Mouse (Mus musculus): ENCODE results near the gene Snd1. TPM values are rescaled to one million over a fixed set of nuclear protein-coding genes. Genes with fewer than 3 reads are reported as not detected.

Gene Snd1
- total RNA-seq, 1 experiment: 343 TPM

GRCm38 (mm10) chr6:28603401-28603800 is 128.5 kb downstream of the Snd1 start:
- no peak overlapping the region for H3K27ac ChIP-seq (ENCODE audit: insufficient read depth, low read depth, low read length, poor library complexity, severe bottlenecking)
- in situ Hi-C loops (cut with MboI; ENCODE audit: low sequenced_read_pairs in 2 of 2, unreplicated experiment in 2 of 2): no loop called here
- no peak for DNase-seq (ENCODE audit: low read depth, low spot score)

GRCm38 (mm10) chr6:28603823-28604222 is 128.9 kb downstream of the Snd1 start:
- Histone ChIP-seq H3K36me3 (ENCODE audit: control insufficient read depth, insufficient read depth, low read length, poor library complexity, severe bottlenecking) (no peaks in the 10 kb centered on the region), H3K9ac (ENCODE audit: insufficient read depth, low read depth, low read length, poor library complexity, severe bottlenecking) (no peak overlapping the region), H3K4me1 (ENCODE audit: control insufficient read depth in 2 of 2, insufficient read depth in 2 of 2, low read length in 2 of 2, poor library complexity in 1 of 2) (0 out of 4 replicates have a peak, but pooled peaks cover 0 to under 1% of the 10 kb centered on the region in 2 experiments), H3K9me3 (ENCODE audit: control insufficient read depth, insufficient read depth, low read depth, low read length) (no peaks in the 10 kb centered on the region), H3K27ac (ENCODE audit: insufficient read depth, low read depth, low read length, poor library complexity, severe bottlenecking) (no peak overlapping the region), H3K4me3 (ENCODE audit: insufficient read depth in 1 of 2, low read depth in 1 of 2, low read length in 2 of 2, poor library complexity in 1 of 2, severe bottlenecking in 1 of 2) (no peak overlapping the region)
- DNase-seq (ENCODE audit: low read depth, low spot score): no peak
- TF ChIP-seq MAFK (IDR thresholded peaks at IDR 0.05; ENCODE audit: insufficient read depth, low read depth, low read length) (no peak), HCFC1 (IDR thresholded peaks at IDR 0.05; ENCODE audit: borderline replicate concordance, insufficient read depth, low read length) (no peak), CHD2 (IDR thresholded peaks at IDR 0.05; ENCODE audit: low read depth, low read length) (no peak), ZNF384 (IDR thresholded peaks at IDR 0.05; ENCODE audit: low read depth, low read length) (no peak), ZC3H11A (IDR thresholded peaks at IDR 0.05; ENCODE audit: borderline replicate concordance, low read depth, low read length) (no peak)
- in situ Hi-C loops (cut with MboI; ENCODE audit: low sequenced_read_pairs in 2 of 2, unreplicated experiment in 2 of 2): no loop called here

More at GRCm38 (mm10) chr6:28603401-28603800, 128.5 kb downstream of the Snd1 start:
- H3K4me3 ChIP-seq (ENCODE audit: insufficient read depth in 1 of 2, low read depth in 1 of 2, low read length in 2 of 2, poor library complexity in 1 of 2, severe bottlenecking in 1 of 2): no peak overlapping the region
- peaks cover 0 to 4% of the 10 kb centered on the region in 2 experiments; a peak in 1 of 4 replicates for H3K4me1 ChIP-seq (ENCODE audit: control insufficient read depth in 2 of 2, insufficient read depth in 2 of 2, low read length in 2 of 2, poor library complexity in 1 of 2)
- TF ChIP-seq HCFC1 (IDR thresholded peaks at IDR 0.05; ENCODE audit: borderline replicate concordance, insufficient read depth, low read length) (no peak), ZC3H11A (IDR thresholded peaks at IDR 0.05; ENCODE audit: borderline replicate concordance, low read depth, low read length) (no peak), ZNF384 (IDR thresholded peaks at IDR 0.05; ENCODE audit: low read depth, low read length) (no peak), CHD2 (IDR thresholded peaks at IDR 0.05; ENCODE audit: low read depth, low read length) (no peak), MAFK (IDR thresholded peaks at IDR 0.05; ENCODE audit: insufficient read depth, low read depth, low read length) (no peak)
- H3K9ac ChIP-seq (ENCODE audit: insufficient read depth, low read depth, low read length, poor library complexity, severe bottlenecking): no peak overlapping the region
- no peaks in the 10 kb centered on the region for H3K9me3 ChIP-seq (ENCODE audit: control insufficient read depth, insufficient read depth, low read depth, low read length)
- H3K36me3 ChIP-seq (ENCODE audit: control insufficient read depth, insufficient read depth, low read length, poor library complexity, severe bottlenecking): no peaks in the 10 kb centered on the region

- DNase-seq (ENCODE audit: low read depth, low spot score): no peak
- in situ Hi-C loops (cut with MboI; ENCODE audit: low sequenced_read_pairs in 2 of 2, unreplicated experiment in 2 of 2): no loop called here
These were observed 134.4 kb downstream of the Snd1 start for GRCm38 (mm10) chr6:28609291-28609690.

DNA sequence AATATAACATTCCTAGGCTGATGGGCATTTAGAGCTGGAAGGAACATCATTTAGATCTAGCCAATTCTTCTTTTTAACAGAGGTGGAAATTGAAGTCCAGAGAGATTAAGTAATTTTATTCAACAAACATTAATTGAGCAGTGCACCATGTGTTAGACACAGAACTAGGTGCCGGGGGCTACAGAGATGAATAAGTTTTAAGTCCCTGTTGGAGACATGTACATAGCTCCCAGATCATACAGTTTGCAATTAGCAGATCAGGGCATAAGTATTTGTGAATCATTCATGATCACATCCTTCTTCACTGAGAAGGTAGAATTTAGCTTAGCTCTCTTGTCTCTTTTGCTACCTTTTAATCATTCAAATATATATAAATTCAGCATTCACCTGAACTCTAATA is 135.2 kb downstream of the Snd1 start:
- in situ Hi-C loops (cut with MboI; ENCODE audit: low sequenced_read_pairs in 2 of 2, unreplicated experiment in 2 of 2): no loop called here
- DNase-seq (ENCODE audit: low read depth, low spot score): no peak
- no peaks in the 10 kb centered on the region for H3K36me3 ChIP-seq (ENCODE audit: control insufficient read depth, insufficient read depth, low read length, poor library complexity, severe bottlenecking)

More at GRCm38 (mm10) chr6:28609291-28609690, 134.4 kb downstream of the Snd1 start:
- H3K4me3 ChIP-seq (ENCODE audit: insufficient read depth in 1 of 2, low read depth in 1 of 2, low read length in 2 of 2, poor library complexity in 1 of 2, severe bottlenecking in 1 of 2): no peak overlapping the region
- H3K9me3 ChIP-seq (ENCODE audit: control insufficient read depth, insufficient read depth, low read depth, low read length): no peaks in the 10 kb centered on the region
- H3K9ac ChIP-seq (ENCODE audit: insufficient read depth, low read depth, low read length, poor library complexity, severe bottlenecking): no peak overlapping the region
- TF ChIP-seq ZNF384 (IDR thresholded peaks at IDR 0.05; ENCODE audit: low read depth, low read length): no peak
- no peak for TF ChIP-seq HCFC1 (IDR thresholded peaks at IDR 0.05; ENCODE audit: borderline replicate concordance, insufficient read depth, low read length)
- TF ChIP-seq CHD2 (IDR thresholded peaks at IDR 0.05; ENCODE audit: low read depth, low read length): no peak
- TF ChIP-seq ZC3H11A (IDR thresholded peaks at IDR 0.05; ENCODE audit: borderline replicate concordance, low read depth, low read length): no peak
- no peak for TF ChIP-seq MAFK (IDR thresholded peaks at IDR 0.05; ENCODE audit: insufficient read depth, low read depth, low read length)
- H3K36me3 ChIP-seq (ENCODE audit: control insufficient read depth, insufficient read depth, low read length, poor library complexity, severe bottlenecking): no peaks in the 10 kb centered on the region
- H3K27ac ChIP-seq (ENCODE audit: insufficient read depth, low read depth, low read length, poor library complexity, severe bottlenecking): no peak overlapping the region
- H3K4me1 ChIP-seq (ENCODE audit: control insufficient read depth in 2 of 2, insufficient read depth in 2 of 2, low read length in 2 of 2, poor library complexity in 1 of 2): peaks cover 0 to 2% of the 10 kb centered on the region in 2 experiments; a peak in 1 of 4 replicates

More for the DNA sequence above, 135.2 kb downstream of the Snd1 start:
- Histone ChIP-seq H3K4me3 (ENCODE audit: insufficient read depth in 1 of 2, low read depth in 1 of 2, low read length in 2 of 2, poor library complexity in 1 of 2, severe bottlenecking in 1 of 2) (no peak overlapping the region), H3K9me3 (ENCODE audit: control insufficient read depth, insufficient read depth, low read depth, low read length) (no peaks in the 10 kb centered on the region), H3K4me1 (ENCODE audit: control insufficient read depth in 2 of 2, insufficient read depth in 2 of 2, low read length in 2 of 2, poor library complexity in 1 of 2) (peaks cover 0 to 2% of the 10 kb centered on the region in 2 experiments; a peak in 1 of 4 replicates), H3K27ac (ENCODE audit: insufficient read depth, low read depth, low read length, poor library complexity, severe bottlenecking) (no peak overlapping the region), H3K9ac (ENCODE audit: insufficient read depth, low read depth, low read length, poor library complexity, severe bottlenecking) (no peak overlapping the region)
- TF ChIP-seq ZNF384 (IDR thresholded peaks at IDR 0.05; ENCODE audit: low read depth, low read length): no peak
- no peak for TF ChIP-seq HCFC1 (IDR thresholded peaks at IDR 0.05; ENCODE audit: borderline replicate concordance, insufficient read depth, low read length)
- TF ChIP-seq MAFK (IDR thresholded peaks at IDR 0.05; ENCODE audit: insufficient read depth, low read depth, low read length): no peak
- no peak for TF ChIP-seq CHD2 (IDR thresholded peaks at IDR 0.05; ENCODE audit: low read depth, low read length)
- no peak for TF ChIP-seq ZC3H11A (IDR thresholded peaks at IDR 0.05; ENCODE audit: borderline replicate concordance, low read depth, low read length)
